Mouse (Mus musculus) liver, adult (tissue): Measurements from ENCODE around the gene Dock1.

Experiments used
- GATA4 ChIP-seq: IDR thresholded peaks from 2 replicates; pipeline ENCODE4 v1.6.1; 2014; ENCODE audit warnings: mild to moderate bottlenecking, low read length; ENCODE audit not compliant: insufficient replicate concordance

Dock1 gene

DNA sequence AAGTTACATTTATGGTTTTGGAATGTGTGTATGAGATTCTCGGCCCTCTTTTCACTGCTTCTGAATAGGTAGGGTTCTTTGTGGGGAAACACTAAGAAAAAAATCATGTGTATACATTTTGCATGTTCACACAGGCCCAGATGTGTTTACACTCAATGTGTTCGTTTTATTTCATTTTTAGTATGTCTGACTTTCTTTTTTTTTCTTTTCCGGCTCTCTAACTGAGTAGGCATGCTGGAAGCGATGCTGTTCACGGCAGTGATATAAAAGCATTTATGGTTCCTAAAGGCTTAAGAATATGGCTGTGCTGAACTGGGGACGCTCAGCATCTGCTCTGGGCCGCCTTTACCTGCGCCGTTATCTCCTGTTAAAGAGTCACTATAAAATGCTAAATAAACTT, 52.5 kb downstream of the Dock1 start:
- TF ChIP-seq GATA4 = no peak

DNA sequence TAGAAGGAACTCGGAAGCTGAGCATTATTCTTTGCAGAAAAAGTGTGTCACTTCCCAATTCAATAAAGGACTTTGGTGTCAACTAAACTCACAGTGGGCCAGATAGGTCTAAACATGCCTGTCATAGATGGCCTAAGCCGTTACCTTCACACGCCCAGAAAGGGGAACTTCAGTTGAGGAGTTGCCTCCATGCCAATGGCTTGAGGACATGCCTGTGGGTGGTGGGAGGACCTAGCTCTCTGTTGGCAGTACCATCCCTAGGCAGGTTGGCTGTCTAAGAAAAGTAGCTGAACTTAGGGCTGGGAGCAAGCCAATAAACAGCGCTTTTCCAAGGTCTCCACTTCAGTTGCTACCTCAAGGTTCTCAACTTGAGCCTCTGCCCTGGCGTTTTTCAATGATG, 53.1 kb downstream of the Dock1 start:
- TF ChIP-seq GATA4 = no peak

DNA sequence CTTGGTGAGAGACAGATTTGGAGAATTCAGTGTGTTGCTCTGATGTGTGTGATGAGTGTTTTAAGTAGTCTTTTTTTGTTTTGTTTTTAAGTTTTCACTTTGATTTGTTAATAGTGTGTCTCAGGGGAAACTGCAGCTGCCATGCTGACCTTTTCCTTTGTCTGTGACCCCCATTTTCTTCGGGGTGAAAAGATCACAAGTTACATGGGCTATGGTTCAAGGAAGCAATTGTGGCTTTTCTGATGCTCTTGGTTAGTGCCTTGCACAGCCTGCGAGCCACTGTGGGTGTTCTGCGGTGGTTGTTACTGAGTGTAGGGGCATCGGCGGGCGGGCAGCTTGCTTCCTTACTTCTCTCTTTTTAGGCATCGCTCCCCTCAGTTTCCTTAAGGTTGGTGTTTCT, 54.4 kb downstream of the Dock1 start:
- no peak for TF ChIP-seq GATA4

DNA sequence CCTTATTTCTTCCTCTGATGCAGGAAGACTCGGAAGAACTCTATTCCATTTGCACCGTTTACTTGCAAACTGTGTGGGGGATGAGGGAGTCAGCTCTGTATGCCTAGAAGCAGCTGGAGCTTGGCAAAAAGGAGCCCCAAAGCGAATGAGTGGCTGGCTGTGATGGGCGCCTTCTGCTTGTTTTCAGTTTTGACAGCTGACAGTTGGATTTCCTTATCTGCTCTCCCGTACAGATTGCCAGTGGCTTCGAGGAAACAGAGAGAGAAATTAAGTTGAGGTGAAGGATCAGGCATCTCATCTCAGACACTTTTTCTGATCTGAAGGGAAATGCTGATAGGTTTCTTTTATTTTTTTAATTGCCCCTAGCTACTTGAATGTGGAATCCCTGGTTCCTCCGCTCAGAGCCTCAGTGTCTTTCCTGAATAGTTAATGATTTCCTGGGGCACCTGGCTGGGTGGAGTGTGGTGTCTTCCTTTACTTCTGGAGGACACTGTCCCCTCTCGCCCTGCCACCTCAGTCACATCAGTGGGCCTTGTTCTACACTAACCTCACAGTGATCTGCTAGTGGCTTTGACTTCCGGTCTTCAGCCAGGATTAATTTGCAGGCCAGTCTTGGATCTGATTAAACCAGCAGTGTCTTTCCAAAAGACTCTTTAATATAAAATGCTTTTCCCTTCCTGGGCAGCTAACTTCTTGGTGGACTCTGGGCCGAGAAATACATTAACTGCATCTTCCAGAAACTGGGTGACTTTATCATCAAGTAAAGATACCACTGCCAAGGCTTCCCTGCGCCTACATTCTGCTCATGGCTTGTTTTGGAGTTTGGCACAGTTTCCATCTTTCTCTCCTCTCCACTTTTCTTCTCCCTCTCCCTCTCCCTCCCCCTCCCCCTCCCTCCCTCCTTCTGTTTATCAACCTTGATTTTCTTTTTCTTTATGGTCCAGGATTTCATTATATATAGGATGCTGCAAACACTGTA, 55.4 kb downstream of the Dock1 start:
- TF ChIP-seq GATA4 = no peak

DNA sequence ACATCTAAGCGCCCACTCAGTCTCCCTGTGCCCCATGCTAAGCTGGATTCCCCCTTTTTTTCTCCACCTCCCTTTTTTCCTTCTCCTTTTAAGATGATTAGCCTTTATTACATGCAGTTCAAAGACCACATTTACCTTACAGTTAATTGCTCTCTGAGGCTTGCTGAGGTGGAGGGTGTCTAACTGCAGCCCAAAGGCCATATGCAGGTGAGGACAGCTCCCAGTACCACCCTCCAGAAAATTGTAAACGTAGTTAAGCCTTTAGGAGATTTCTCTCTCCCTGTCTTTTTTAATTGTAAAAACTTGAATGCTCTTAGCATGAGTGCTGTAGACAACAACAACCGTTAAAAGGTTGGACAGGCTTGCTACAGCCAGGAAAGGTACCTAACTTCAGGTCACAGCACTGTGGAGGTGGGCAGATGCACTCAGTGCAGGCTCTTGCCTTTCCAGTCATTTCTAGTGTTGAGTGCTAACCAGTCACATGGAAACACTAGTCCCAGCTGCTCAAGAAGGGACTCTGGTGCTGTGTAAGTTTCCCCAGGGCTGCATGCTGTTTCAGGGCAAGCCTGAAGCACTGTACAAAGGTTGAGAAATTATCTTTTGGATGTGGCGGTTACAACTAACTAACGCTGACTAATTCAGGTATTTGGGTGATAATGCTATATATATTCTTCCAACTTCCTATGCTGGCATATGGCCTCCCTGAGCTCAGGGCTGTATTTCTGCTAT, 56.2 kb downstream of the Dock1 start:
- TF ChIP-seq GATA4 = no peak

DNA sequence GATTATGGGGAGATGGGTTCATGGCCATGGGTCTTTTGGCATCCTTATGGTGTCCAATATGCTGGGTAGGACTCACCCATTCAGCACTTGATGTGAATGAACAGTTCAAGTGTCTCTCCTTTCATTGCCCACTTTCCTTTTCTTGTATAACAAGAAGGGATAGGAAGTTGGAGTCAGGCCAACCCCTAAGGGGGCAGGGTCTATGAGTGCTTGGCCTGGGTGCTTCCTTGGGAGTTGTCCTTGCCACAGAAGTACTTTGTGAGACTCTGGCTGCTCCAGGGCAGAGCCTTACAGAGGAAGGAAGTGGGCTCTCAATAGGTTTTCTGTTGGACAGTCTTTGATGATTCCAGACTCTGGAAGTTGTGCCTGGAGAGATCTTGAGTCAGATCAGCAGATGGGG, 58.9 kb downstream of the Dock1 start:
- no peak for TF ChIP-seq GATA4

DNA sequence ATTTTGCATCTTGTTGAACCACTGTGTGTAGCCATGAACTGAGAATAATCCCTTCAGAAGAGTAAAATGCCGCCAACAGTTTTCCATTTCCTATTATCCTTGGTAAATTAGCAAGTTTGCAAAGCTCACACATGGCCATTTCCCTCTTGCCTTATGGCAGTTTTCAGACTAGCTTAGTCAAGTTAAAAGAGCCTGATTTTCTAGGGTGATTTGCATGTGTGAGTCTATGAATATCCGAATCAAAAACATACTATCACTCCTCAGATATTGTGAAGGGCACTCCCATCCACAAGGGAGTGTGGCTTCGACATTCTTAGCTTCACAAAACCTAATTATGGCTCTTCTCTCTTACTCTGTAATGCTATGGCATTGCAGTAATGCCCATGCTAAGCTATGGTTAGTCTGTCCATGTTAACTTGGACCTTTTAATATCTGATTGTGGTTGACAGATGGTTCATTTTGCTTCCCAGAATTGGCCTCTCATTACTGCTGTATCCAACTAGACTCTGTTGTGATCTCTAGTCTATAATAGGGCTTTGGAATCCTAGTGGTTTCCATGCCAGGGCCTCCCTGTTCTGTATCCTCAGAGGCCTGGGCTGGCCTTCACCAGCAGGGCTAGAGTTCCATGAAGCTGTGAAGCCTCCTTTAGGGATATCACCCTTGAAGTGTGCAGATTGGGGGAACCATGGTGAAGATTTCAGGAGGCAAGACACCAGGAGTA, 60.1 kb downstream of the Dock1 start:
- TF ChIP-seq GATA4 = no peak

DNA sequence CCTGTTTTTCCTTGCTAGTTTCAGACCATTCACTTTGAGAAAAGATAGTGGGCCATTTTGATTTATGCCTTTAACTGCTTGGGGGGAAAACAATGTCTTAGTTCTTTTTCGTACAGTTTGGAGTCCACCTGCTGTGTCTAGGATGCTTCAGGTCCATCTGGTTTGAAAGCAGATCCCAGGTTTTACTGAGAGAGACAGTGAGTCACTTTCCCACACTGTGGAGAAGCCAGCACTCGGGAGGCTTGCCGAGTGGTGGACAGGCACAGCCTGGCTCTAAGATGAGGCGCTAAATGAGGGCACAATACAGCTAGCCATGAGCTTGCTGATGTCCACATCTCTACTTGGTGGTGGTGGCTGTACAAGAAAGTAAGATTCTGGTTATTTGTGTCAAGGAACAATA, 76.6 kb downstream of the Dock1 start:
- TF ChIP-seq GATA4 = no peak

DNA sequence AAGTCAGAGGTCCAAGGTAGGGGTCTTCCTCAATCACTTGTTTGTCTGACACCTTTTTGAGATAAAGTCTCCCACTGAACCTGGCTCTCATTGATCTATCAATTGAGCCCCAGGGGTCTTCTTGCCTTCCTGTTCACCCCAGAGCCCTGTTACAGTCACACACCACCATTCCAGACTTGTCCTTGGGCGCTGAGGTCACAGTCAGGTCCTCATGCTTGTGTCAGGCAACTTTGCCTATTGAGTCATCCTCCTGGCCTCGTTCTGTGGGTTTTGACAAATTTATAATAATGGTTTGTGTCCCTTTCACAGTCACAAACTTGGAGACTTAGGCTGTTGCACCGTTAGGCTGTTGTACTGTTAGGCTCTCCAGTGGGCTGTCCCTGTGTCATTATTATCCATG, 77.9 kb downstream of the Dock1 start:
- TF ChIP-seq GATA4 = no peak

DNA sequence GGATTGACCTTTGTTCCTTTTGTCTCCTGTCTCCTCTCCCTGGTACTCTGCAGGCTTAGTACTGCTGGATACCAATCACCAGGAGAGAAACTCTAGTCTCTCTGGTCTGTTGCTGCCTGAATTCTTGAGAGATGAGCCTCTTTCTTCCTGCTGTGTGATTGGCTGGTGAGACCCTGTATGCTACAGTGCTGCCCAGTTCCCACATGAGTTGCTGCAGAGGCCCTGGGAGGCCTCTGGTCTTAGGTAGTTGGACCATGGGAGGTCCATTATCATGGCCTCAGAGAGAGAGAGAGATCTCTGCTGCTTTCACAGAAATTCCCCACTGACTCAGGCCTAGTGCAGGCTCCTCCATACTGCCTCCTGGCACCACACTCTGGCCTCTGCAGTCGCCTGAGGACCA, 79.2 kb downstream of the Dock1 start:
- no peak for TF ChIP-seq GATA4

DNA sequence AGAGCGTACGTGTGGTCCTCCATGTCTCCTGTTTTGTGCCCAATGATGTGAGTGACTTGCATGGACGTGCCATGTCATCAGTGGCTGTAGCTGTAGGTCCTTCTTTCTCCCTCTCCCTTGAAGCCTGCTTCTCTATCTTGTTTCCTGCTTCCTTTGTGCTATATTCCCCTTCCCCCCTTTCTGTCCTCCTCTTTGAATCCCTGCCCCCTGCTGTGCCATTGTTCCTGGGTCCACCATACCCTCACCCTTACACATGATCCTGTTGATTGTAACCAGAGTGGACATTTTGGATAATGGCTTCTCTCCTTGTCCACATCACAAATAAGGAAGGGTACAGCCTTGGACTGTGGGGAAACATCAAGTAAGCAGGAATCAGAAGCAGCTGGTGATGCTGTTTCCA, 81.0 kb downstream of the Dock1 start:
- no peak for TF ChIP-seq GATA4

DNA sequence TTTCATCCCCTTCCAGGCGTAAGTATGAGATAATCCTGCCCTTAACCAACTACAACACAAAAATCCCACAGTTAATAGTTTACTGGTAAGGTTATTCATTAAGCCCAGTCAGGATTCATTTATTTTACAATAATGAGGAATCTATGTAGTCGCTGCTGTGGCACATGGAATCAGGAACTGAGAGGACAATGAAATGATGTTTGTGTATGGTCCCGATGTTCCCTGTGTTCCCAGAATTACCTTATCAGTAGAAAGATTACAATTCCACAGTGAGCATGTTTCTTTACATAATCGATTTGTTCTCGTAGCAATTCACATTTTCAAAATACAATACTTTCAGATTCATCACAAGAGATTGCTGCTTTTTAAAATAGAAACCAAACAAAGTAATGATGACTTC, 83.0 kb downstream of the Dock1 start:
- TF ChIP-seq GATA4 = peak; percentile 90

DNA sequence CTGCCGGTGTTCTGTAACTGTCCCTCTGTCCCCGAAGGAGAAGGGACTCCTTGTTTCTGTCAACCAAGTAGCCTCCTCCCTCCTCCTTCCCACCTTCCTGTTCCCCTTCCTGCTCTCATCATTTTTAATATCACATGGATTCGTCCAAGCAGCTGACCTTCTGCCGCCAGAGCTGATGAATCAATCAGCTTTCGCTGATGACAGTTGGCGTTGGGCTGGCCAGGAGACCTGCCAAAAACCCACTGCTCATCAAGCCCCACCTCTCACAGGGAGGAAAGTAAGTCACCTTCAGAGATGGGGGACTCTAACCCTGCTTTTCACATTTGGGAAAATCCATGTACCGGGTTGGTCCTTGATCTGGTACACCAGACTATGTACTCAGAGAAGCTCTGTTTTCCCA, 87.2 kb downstream of the Dock1 start:
- no peak for TF ChIP-seq GATA4

DNA sequence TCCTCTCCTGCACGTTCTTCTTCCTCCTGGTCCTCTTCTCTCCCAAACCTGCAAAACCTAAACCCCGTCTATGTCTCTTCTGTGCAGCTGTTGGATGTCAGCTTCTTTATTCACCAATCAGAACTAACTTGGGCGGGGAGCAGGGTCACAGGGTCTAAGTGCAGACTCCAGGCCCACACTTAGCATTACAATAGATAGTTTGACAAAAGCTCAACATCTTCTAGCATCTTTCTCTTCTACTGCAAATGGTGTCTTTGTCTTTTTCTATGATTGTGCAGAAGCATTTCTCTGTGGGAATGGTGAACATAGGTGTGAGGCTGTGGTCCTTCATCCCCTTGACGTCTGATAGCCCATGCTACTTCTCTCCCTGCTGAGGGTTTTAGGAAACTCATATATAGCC, 91.3 kb downstream of the Dock1 start:
- no peak for TF ChIP-seq GATA4

DNA sequence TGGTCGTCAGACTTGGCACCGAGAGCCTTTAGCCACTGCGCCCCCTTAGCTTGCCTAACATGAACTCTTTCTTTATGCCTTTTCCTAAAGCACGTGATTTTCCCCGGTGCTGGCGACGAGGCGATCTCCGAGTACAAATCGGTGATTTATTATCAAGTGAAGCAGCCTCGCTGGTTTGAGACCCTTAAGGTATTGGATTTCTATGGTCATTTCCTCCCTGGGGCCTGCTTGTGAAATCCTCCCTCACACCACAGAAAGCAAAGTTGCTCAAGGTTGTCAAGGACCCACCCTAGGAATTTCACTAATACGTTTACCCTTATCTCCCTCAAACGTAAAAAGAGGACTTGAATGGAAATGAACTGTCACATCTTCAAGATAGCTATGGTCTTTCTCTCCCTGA, 94.7 kb downstream of the Dock1 start:
- TF ChIP-seq GATA4 = no peak

DNA sequence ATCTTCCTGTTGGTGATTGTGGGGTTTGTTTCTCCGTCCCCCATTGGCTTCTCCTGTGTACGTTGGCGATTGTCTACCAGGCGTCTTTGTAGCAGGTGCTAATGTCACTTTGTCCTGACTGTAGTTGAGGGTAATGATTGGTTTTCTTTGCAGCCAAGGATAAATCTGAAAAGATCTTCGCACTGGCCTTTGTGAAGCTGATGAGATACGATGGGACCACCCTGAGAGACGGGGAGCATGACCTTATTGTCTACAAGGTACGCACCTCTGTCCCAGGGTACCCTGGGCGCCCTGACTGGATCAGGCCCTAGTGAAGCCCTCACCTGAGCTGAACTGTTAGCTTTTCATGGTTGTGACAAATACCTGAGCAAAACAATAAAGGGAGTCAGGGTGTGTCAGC, 100.9 kb downstream of the Dock1 start:
- no peak for TF ChIP-seq GATA4

DNA sequence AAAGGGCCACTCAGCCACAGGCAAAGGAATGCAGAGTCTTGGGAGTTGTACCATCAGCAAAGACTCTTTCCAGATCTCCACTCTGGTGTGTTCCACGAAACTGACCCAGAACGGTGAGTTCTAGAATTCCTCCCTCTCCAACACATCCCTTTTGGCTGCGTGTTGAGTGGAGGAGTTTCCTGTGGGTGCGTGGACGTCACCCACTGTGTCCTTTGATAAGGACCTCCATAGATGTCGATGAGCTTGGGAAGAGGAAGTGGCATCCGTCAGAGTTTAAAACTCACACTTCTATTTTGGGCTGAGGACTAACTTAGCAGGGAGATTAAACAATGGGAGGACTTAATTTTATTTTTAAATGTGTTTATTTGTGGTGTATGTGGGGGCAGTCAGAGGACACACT, 101.9 kb downstream of the Dock1 start:
- peak; percentile 31; the same call in 1 of the 2 replicates for TF ChIP-seq GATA4
